Mouse (Mus musculus): ENCODE measurements at regions not wholly inside any gene's neighbourhood (a gene's known extent, or its start where the extent isn't known, plus 50 kb on each side); places are given as distances from the start of the nearest gene placed in this dataset.
A peak's percentile ranks its signal among the peaks of the same experiment; 100 is the strongest.

- no peak for DNase-seq
These were observed 100.7 kb upstream of the Chrna7 start for GRCm38 (mm10) chr7:63313096-63313495.

GRCm38 (mm10) chr7:63319594-63319993, 107.2 kb upstream of the Chrna7 start:
- DNase-seq = peak; percentile 65

- DNase-seq = no peak
These were observed 108.8 kb upstream of the Chrna7 start for GRCm38 (mm10) chr7:63321171-63321570.

- peak; percentile 17 for DNase-seq
These were observed 109.8 kb upstream of the Chrna7 start for GRCm38 (mm10) chr7:63321951-63322710.

- peak; percentile 23 for DNase-seq
These were observed 109.4 kb upstream of the Otud7a start for GRCm38 (mm10) chr7:63335146-63335545.

- no peak for DNase-seq
These were observed 108.5 kb upstream of the Otud7a start for GRCm38 (mm10) chr7:63336072-63336471.

- no peak for DNase-seq
These were observed 102.8 kb upstream of the Otud7a start for GRCm38 (mm10) chr7:63341716-63342115.

- peak; percentile 42 for DNase-seq
These were observed 98.7 kb upstream of the Otud7a start for GRCm38 (mm10) chr7:63345671-63346392.

GRCm38 (mm10) chr7:63346393-63346730, 98.2 kb upstream of the Otud7a start:
- DNase-seq = no peak
